Mouse (Mus musculus) inflammation-experienced regulatory T-cells, adult 6 months (primary cell): Measurements from ENCODE around the gene Tbc1d15. TPM values are rescaled to one million over a fixed set of nuclear protein-coding genes. Genes with fewer than 3 reads are reported as not detected.

Experiments
- ATAC-seq: one replicate; pipeline ENCODE4 v1.8.0; 2017
- polyA plus RNA-seq, 3 experiments: library from polyadenylated mRNA; unstranded; fragments of 100-300 nt; shearing (Covaris generic); gene quantifications; one replicate each; pipeline ENCODE4 v1.2.1; 2017

The Tbc1d15 gene
- polyA plus RNA-seq, result 100 to 1,000 TPM; 105 to 125 (median 108) TPM

DNA sequence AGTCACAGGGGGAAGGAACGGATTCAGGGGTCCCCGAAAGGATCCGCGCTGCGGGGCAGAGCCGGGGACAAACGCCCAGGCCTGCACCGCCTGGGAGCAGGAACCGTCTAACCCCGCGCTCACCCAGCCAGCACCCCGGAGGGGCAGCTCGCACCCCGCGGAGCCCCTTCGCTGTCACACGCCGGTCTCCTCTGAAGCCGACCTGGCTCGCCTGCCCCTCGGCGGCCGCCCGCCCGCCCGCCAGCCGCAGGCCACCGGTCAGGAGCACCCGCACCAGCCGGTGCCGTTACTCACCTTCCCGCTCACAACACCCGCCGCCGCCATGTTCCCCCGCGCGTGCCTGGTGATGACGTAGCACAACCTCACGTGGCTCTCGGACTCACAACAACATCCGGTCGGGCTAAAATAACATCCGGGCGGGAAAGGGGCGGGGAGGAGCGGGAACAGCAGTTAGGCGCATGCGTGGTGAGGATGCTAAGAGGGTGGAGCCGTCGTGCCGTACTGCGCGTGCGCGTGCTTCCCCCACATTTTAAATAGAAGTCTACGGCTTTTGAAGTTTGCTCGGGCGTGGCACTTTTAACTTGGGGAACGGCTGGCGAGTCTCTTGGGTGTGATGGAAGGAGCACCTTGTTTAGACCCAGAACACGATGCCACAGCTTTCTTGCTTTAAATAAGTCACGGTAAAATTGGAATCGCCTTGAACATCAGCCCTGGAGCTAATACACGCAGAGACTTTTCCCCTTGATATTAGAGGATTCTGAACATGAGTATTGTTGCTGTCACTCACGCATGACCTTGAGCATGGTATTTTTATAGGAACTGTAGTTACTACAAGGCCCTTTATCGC is at the start of gene Tbc1d15:
TSS of gene Tbc1d15 (minus strand) at position 380 of the 847 bp plus-strand sequence.
- ATAC-seq, result peak; percentile 87

DNA sequence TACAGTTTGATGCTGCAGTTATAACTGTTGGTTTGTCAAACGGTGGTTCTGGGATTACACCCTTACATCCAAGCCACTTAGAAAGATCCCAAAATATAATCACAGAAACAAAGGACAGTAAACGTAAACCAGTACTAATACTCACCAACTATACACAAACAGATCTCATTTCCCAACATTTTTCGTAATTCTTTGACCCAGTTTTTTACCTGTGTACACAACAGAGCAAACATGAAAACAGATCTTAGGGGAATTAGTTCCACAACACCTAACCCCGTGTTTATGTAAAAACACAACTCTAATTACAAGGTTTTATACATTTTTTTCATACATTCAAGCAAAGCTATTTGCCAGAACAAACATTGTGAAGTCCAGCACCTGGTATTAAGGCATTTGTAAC is 47.4 kb upstream of the Tbc1d15 start:
- ATAC-seq, result no peak

- ATAC-seq, result no peak
Measured at GRCm38 (mm10) chr10:115297582-115297981, 46.3 kb upstream of the Tbc1d15 start.

- ATAC-seq, result no peak
Measured at GRCm38 (mm10) chr10:115296401-115296935, 45.2 kb upstream of the Tbc1d15 start.

- ATAC-seq, result no peak
Measured at GRCm38 (mm10) chr10:115295162-115295561, 43.9 kb upstream of the Tbc1d15 start.

- no peak for ATAC-seq
Measured at GRCm38 (mm10) chr10:115294715-115295114, 43.4 kb upstream of the Tbc1d15 start.

- ATAC-seq, result no peak
Measured at GRCm38 (mm10) chr10:115293946-115294345, 42.7 kb upstream of the Tbc1d15 start.

DNA sequence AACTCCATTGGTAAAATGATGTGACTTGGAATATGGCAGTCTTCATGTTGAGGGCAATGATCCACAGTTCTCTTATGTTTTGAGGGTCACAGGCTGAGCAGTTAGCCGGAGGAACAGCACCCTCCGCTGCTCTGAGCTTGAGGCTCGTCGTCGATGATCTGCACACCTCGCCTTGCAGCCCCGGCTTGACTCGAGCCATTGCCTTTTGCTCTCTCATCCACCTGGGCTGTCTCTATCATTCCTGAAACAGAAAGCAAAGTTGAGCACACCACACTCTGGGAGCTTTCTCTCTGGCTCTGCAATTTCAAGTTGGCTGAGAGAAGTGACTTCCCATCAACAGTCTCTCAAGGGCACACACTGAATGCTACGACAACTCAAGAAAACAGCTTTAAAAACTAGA is 39.4 kb upstream of the Tbc1d15 start:
- ATAC-seq, result no peak

GRCm38 (mm10) chr10:115288856-115289255 is 37.6 kb upstream of the Tbc1d15 start:
- no peak for ATAC-seq

- no peak for ATAC-seq
Measured at GRCm38 (mm10) chr10:115284170-115284569, 32.9 kb upstream of the Tbc1d15 start.

- ATAC-seq, result no peak
Measured at GRCm38 (mm10) chr10:115281381-115281780, 30.1 kb upstream of the Tbc1d15 start.

DNA sequence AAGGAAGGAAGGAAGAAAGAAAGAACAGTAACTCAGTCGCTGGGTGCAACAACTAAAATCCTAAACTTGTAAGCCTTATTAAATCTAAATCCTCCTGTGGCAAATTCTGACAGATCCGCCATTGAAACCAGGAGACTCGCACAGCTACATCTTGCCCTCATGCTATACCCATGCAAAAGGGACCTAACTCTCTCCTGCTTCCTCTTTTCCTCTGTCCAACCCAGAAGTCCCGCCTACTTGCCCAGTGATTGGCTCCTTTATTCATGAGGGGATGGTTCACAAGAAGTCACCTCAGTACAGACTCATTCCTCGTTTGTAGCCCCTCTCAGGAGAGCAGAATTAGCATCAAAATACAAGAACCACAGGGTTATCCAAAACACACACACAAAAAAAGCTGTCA is 20.4 kb upstream of the Tbc1d15 start:
- ATAC-seq, result no peak

- no peak for ATAC-seq
Measured at GRCm38 (mm10) chr10:115270612-115271390, 19.5 kb upstream of the Tbc1d15 start.

DNA sequence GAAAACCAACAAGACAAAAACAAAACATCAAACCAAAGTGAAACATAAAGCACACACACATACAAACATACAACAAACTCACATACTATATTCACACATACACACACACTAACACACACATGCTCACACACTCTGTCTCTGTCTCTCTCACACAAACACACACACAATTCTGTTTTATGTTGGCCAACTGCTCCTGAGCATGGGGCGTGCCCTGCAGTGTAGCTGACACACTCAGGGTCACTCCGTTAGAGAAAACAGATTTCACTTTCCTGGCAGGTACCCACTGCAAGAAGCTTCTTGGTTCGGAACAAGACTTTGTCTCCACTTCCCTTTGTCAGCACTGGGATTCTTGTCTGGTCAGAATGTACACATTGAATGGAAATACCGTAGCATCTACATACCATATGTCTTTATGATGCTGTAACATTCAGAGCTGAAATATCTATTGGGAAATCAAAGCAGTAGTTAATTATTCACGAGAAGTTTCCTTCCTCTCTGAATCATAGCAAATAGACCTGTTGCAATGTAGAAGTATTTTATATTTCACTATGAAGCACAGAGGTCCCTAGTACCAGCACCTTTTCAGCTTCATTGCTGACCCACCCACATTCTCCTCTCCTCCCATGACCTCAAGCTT is 11.8 kb upstream of the Tbc1d15 start:
- no peak for ATAC-seq

- no peak for ATAC-seq
Measured at GRCm38 (mm10) chr10:115262261-115262660, 11.0 kb upstream of the Tbc1d15 start.

GRCm38 (mm10) chr10:115261428-115261827 is 10.2 kb upstream of the Tbc1d15 start:
- no peak for ATAC-seq

GRCm38 (mm10) chr10:115256162-115256561 is 4.9 kb upstream of the Tbc1d15 start:
- ATAC-seq, result no peak

DNA sequence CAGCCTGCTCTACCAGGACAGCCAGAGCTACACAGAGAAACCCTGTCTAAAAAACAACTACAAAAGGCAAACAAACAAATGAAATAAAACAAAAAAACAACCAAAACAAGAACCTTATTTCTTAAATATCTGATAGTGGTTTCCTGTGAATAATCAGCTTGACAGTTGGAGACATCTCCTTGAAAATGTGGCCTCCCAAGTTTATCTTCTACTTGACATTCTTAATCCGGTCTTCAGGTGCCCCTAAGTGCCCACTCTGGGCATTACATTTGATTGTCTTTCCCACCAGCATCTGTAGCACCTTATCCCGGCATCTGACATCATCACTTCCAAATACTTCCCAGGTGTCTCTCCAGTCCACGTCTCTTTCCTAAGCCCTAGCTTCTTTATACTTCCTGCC is 2.3 kb upstream of the Tbc1d15 start:
- no peak for ATAC-seq

- no peak for ATAC-seq
Measured at GRCm38 (mm10) chr10:115252321-115252757, 1.1 kb upstream of the Tbc1d15 start.

DNA sequence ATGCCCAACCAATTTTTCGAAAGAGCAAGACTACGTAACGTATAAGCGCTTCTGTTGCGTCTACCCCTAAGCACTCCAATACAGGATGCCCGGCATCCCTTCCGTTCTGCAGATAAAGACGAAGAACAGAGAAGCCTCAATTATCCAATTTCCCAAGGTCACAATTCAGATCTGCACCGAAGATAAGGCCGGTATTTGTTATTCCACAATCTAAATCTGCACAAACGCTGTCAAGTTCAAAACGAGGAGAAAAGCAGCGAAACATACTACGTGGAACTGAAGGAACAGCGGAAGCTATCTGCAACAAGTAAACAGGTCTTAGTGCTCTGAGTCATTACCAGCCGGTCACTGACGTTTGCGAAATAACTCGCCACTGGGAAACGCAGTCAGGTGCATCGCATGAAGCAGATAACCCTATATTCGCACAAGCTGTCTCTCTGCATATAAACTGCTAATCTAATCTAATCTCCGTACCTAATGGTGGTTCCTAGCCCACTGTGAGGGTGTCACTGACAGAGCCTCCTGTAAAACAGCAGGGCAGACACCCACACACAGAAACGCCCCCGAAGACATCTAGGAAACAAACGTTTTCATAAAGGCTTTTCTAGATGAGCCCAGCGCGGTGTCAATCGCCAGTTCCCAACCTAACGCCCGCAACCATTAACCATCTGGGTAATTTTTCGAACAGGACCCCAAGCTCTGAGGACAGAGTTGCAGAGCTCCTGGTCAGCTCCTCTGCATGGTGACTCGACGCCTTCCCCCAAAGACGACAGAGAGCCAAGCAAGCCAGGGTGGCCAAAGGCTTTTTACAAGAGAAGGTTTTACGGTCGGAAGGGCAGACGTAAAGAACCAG is 806 bp downstream of the Tbc1d15 start:
- ATAC-seq, result peak; percentile 19

- ATAC-seq, result no peak
Measured at GRCm38 (mm10) chr10:115248041-115248440, 3.2 kb downstream of the Tbc1d15 start.

DNA sequence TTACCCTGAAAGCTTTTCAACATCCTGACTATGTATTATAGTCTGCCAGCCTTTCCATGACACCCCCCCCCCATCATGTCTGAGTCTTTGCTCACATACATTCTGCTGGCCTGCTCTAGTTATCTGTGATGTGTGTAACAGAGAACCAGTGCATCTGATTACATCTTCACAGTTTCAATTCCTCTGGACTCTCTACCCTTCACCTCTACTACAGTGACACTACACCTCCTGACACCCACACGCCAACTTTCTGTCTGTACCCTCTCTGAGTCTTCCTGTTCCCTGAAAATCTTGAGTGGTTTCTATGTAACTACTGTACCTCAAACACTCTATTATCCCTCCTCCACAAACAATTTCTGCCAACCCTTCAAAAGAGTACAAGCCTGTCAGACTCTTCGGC is 5.8 kb downstream of the Tbc1d15 start:
- ATAC-seq, result no peak
